Mouse (Mus musculus): ENCODE data around the gene Adgrg7. TPM values are rescaled to one million over a fixed set of nuclear protein-coding genes. Genes with fewer than 3 reads are reported as not detected.

Gene Adgrg7
- total and polyA plus RNA-seq, 3 experiments, result 0.04 to 1.8 (median 0.33) TPM

- H3K27me3 ChIP-seq (ENCODE audit: insufficient read depth, low read length), result no peaks in the 10 kb centered on the region
- ATAC-seq (ENCODE audit: extremely low read depth, insufficient number of reproducible peaks, low FRiP score, poor library complexity, severe bottlenecking) (no peak), DNase-seq (ENCODE audit: low spot score) (peak; percentile 58)
- H3K36me3 ChIP-seq (replicated peaks), result peaks cover 19% of the 10 kb centered on the region
- H3K9me3 ChIP-seq (replicated peaks), result no peaks in the 10 kb centered on the region
- peaks cover 49% of the 10 kb centered on the region for H3K4me1 ChIP-seq (ENCODE audit: insufficient read depth, low read depth, low read length)
- peak overlapping the region; percentile 83 for H3K4me3 ChIP-seq (ENCODE audit: low read depth, low read length)
- no peak for TF ChIP-seq CTCF (IDR thresholded peaks at IDR 0.05; ENCODE audit: low read depth, low read length)
These were observed 79.0 kb downstream of the Adgrg7 start for GRCm38 (mm10) chr16:56716557-56717179.

DNA sequence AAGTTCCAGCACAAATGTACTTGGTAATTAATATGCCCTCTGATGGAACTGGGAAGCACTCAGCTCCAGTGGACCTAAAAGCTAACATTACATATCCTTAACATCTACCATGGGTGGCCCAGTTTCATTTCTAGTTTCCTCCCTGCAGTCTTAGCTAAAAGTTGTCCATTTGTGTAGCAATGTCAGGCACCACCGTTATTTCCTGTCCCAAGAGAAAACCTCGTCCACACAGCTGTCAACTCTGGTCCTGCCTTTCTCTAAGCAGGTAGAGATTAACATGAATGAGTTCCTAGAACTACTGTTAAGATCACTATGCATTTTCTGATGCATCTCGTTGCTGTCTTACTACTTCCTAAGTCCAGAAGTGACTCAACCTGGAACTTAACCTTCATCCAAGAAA is 80.0 kb downstream of the Adgrg7 start:
- Histone ChIP-seq H3K27me3 (ENCODE audit: insufficient read depth, low read length) (no peaks in the 10 kb centered on the region), H3K4me1 (ENCODE audit: insufficient read depth, low read depth, low read length) (peaks cover 39% of the 10 kb centered on the region), H3K9me3 (replicated peaks) (no peaks in the 10 kb centered on the region), H3K4me3 (ENCODE audit: low read depth, low read length) (peak overlapping the region; percentile 83), H3K36me3 (replicated peaks) (peaks cover 29% of the 10 kb centered on the region)
- ATAC-seq (ENCODE audit: extremely low read depth, insufficient number of reproducible peaks, low FRiP score, poor library complexity, severe bottlenecking) (no peak), DNase-seq (ENCODE audit: low spot score) (no peak)
- no peak for TF ChIP-seq POLR2AphosphoS5 (IDR thresholded peaks at IDR 0.05; ENCODE audit: insufficient replicate concordance, low read depth, low read length)
- TF ChIP-seq TAL1 (conservative IDR thresholded peaks at IDR 0.05; ENCODE audit: low read depth, low read length), result no peak
- no peak for TF ChIP-seq GATA1 (IDR thresholded peaks at IDR 0.05; ENCODE audit: borderline replicate concordance, low read length)
- no peak for TF ChIP-seq CTCF (IDR thresholded peaks at IDR 0.05; ENCODE audit: low read depth, low read length)
- TF ChIP-seq GATA2 (IDR thresholded peaks at IDR 0.05; ENCODE audit: borderline replicate concordance, low read depth, low read length), result no peak

DNA sequence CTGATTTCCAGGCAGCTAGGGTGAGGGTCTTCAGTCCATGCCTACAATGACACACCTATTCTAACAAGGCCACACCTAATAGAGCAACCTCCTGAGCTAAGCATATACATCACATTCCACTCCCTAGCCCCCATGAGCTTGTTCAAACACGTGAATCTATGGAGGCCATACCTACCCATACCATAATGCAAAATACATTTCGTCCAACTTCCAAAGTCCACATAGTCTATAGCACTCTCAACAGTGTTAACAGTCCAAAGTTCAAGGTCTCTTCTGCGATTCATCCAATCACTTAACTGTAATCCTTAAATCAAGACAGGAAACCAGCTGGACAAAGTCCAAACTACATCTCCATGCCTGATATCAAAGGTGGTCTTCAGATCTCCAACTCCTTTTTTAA is 85.6 kb downstream of the Adgrg7 start:
- Histone ChIP-seq H3K4me3 (ENCODE audit: low read depth, low read length) (no peak overlapping the region), H3K4me1 (ENCODE audit: insufficient read depth, low read depth, low read length) (peaks cover 13% of the 10 kb centered on the region), H3K27me3 (ENCODE audit: insufficient read depth, low read length) (no peaks in the 10 kb centered on the region), H3K36me3 (replicated peaks) (peaks cover 70% of the 10 kb centered on the region), H3K9me3 (replicated peaks) (no peaks in the 10 kb centered on the region)
- no peak for TF ChIP-seq GATA2 (IDR thresholded peaks at IDR 0.05; ENCODE audit: borderline replicate concordance, low read depth, low read length)
- ATAC-seq (ENCODE audit: extremely low read depth, insufficient number of reproducible peaks, low FRiP score, poor library complexity, severe bottlenecking) (no peak), DNase-seq (ENCODE audit: low spot score) (no peak)

- DNase-seq (ENCODE audit: low spot score) (no peak), ATAC-seq (ENCODE audit: extremely low read depth, insufficient number of reproducible peaks, low FRiP score, poor library complexity, severe bottlenecking) (no peak)
- no peak overlapping the region for H3K4me3 ChIP-seq (ENCODE audit: low read depth, low read length)
- peaks cover 73% of the 10 kb centered on the region for H3K36me3 ChIP-seq (replicated peaks)
- TF ChIP-seq CTCF (IDR thresholded peaks at IDR 0.05; ENCODE audit: low read depth, low read length) (no peak), GATA2 (IDR thresholded peaks at IDR 0.05; ENCODE audit: borderline replicate concordance, low read depth, low read length) (no peak), TAL1 (conservative IDR thresholded peaks at IDR 0.05; ENCODE audit: low read depth, low read length) (no peak), GATA1 (IDR thresholded peaks at IDR 0.05; ENCODE audit: borderline replicate concordance, low read length) (no peak), POLR2AphosphoS5 (IDR thresholded peaks at IDR 0.05; ENCODE audit: insufficient replicate concordance, low read depth, low read length) (no peak)
- H3K9me3 ChIP-seq (replicated peaks), result no peaks in the 10 kb centered on the region
- peaks cover 8% of the 10 kb centered on the region for H3K4me1 ChIP-seq (ENCODE audit: insufficient read depth, low read depth, low read length)
- H3K27me3 ChIP-seq (ENCODE audit: insufficient read depth, low read length), result no peaks in the 10 kb centered on the region
These were observed 89.9 kb downstream of the Adgrg7 start for GRCm38 (mm10) chr16:56705731-56706130.

- Histone ChIP-seq H3K36me3 (replicated peaks) (peaks cover 69% of the 10 kb centered on the region), H3K4me1 (ENCODE audit: insufficient read depth, low read depth, low read length) (no peaks in the 10 kb centered on the region), H3K9me3 (replicated peaks) (no peaks in the 10 kb centered on the region), H3K4me3 (ENCODE audit: low read depth, low read length) (no peak overlapping the region), H3K27me3 (ENCODE audit: insufficient read depth, low read length) (no peaks in the 10 kb centered on the region)
- ATAC-seq (ENCODE audit: extremely low read depth, insufficient number of reproducible peaks, low FRiP score, poor library complexity, severe bottlenecking), result no peak
- TF ChIP-seq POLR2AphosphoS5 (IDR thresholded peaks at IDR 0.05; ENCODE audit: insufficient replicate concordance, low read depth, low read length), result no peak
- TF ChIP-seq GATA1 (IDR thresholded peaks at IDR 0.05; ENCODE audit: borderline replicate concordance, low read length), result no peak
- no peak for TF ChIP-seq CTCF (IDR thresholded peaks at IDR 0.05; ENCODE audit: low read depth, low read length)
- TF ChIP-seq TAL1 (conservative IDR thresholded peaks at IDR 0.05; ENCODE audit: low read depth, low read length), result no peak
- TF ChIP-seq GATA2 (IDR thresholded peaks at IDR 0.05; ENCODE audit: borderline replicate concordance, low read depth, low read length), result no peak
- no peak for DNase-seq (ENCODE audit: low spot score)
These were observed 94.8 kb downstream of the Adgrg7 start for GRCm38 (mm10) chr16:56700898-56701297.

- Histone ChIP-seq H3K36me3 (replicated peaks) (peaks cover 71% of the 10 kb centered on the region), H3K4me3 (ENCODE audit: low read depth, low read length) (no peak overlapping the region), H3K27me3 (ENCODE audit: insufficient read depth, low read length) (no peaks in the 10 kb centered on the region), H3K9me3 (replicated peaks) (no peaks in the 10 kb centered on the region), H3K4me1 (ENCODE audit: insufficient read depth, low read depth, low read length) (no peaks in the 10 kb centered on the region)
- no peak for ATAC-seq (ENCODE audit: extremely low read depth, insufficient number of reproducible peaks, low FRiP score, poor library complexity, severe bottlenecking)
- TF ChIP-seq GATA2 (IDR thresholded peaks at IDR 0.05; ENCODE audit: borderline replicate concordance, low read depth, low read length) (no peak), TAL1 (conservative IDR thresholded peaks at IDR 0.05; ENCODE audit: low read depth, low read length) (no peak), GATA1 (IDR thresholded peaks at IDR 0.05; ENCODE audit: borderline replicate concordance, low read length) (no peak), CTCF (IDR thresholded peaks at IDR 0.05; ENCODE audit: low read depth, low read length) (no peak), POLR2AphosphoS5 (IDR thresholded peaks at IDR 0.05; ENCODE audit: insufficient replicate concordance, low read depth, low read length) (no peak)
- DNase-seq (ENCODE audit: low spot score), result no peak
These were observed 99.2 kb downstream of the Adgrg7 start for GRCm38 (mm10) chr16:56696448-56696847.

DNA sequence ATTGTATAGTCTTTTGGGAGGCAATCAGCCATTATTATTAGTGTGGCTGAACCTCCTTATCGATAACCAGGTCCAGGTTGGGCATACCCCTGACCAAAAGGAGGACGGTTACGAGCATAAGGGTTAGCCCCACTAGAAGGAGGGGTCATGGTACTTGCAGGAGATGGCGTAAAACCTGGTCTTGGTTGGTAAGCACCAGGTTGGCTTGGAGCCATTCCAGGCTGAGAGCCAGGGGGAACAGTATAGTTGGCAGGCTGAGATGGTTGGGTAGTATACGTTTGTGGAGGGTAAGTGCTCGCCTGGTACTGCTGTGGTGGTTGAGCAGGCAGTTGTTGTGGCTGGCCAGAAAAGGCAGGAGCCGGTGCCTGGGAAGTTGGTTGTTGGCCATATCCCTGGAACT is 104.9 kb downstream of the Adgrg7 start:
- H3K4me1 ChIP-seq (ENCODE audit: insufficient read depth, low read depth, low read length), result no peaks in the 10 kb centered on the region
- TF ChIP-seq CTCF (IDR thresholded peaks at IDR 0.05; ENCODE audit: low read depth, low read length) (no peak), TAL1 (conservative IDR thresholded peaks at IDR 0.05; ENCODE audit: low read depth, low read length) (no peak), GATA2 (IDR thresholded peaks at IDR 0.05; ENCODE audit: borderline replicate concordance, low read depth, low read length) (no peak), POLR2AphosphoS5 (IDR thresholded peaks at IDR 0.05; ENCODE audit: insufficient replicate concordance, low read depth, low read length) (no peak), GATA1 (IDR thresholded peaks at IDR 0.05; ENCODE audit: borderline replicate concordance, low read length) (no peak)
- no peaks in the 10 kb centered on the region for H3K27me3 ChIP-seq (ENCODE audit: insufficient read depth, low read length)
- H3K36me3 ChIP-seq (replicated peaks), result peaks cover 65% of the 10 kb centered on the region
- no peaks in the 10 kb centered on the region for H3K9me3 ChIP-seq (replicated peaks)
- DNase-seq (ENCODE audit: low spot score), result no peak
- H3K4me3 ChIP-seq (ENCODE audit: low read depth, low read length), result no peak overlapping the region
- ATAC-seq (ENCODE audit: extremely low read depth, insufficient number of reproducible peaks, low FRiP score, poor library complexity, severe bottlenecking), result no peak

Measured in G1E (cell line).